Mouse (Mus musculus): Measurements from ENCODE around the gene Olfr1245.
"Not testable (repeated sequence)": the region's sequence is repeated elsewhere in the genome, so short reads cannot be mapped to it uniquely, and the experiment has no call there.

Olfr1245 gene

DNA sequence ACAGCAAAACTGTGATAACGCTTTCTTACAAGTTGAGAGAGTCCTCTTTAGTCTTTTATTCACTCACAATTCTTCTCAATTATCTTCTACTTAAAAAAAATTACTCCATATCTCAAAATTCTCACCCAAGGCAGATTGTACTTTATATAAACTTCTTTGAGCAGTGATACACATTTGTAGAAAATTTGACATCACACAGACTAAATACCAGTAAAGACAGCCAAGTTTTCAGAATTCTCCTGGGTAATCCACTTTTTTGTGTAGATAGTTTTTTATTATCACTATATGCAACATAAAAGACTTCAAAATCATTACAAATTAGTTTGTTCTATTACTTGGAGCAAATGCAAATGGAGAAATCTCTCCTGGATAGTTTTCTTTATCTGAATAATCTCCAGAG is at the start of gene Olfr1245:
Gene Olfr1245, minus strand, starts transcription at position 101 of the 400 bp plus-strand sequence.
- DNase-seq (ENCODE audit: extremely low read depth, low read depth, low spot score), result no peak

DNA sequence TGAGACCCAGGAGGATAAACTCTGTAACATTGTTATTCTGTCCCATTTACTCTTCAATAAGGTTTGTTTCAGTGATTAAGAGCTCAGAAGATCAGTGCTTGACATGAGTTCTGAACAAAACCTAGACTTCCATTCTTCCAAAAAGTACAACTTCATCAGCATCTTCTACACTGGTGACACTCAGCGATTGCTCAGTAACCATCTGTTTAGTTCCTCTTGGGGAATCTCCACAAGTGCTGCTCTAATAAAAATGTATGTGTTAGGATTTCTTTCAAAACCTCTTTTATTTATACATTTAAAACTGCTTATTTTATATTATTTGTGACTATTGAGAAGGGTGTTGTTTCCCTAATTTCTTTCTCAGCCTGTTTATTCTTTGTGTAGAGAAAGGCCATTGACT is 39.9 kb upstream of the Olfr1245 start, which contains the start of gene Olfr1248:
Gene Olfr1248, minus strand, starts transcription at position 101 of the 400 bp plus-strand sequence.
- not testable (repeated sequence) for DNase-seq (ENCODE audit: extremely low read depth, low read depth, low spot score)

DNA sequence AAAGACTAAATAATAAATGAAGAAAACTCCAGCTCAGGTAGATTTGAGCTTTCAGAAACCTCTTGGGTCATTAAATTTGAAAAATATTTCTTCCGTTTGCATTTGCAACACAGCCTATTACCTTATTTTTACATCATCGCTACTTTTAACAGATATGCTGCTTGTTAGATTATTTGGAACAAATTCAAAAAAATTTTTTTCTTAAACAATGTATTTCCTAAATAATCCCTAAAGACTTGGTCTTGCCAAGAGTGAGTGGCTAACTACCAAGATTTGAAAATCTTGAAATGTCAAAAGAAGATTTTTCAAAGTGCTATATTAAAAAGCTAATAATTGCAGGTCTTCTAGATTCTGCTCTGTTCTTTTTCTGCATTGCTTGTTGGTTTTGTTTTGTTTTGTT is 35.8 kb upstream of the Olfr1245 start, which contains the start of gene Olfr1247:
Gene Olfr1247, minus strand, starts transcription at position 101 of the 400 bp plus-strand sequence.
- DNase-seq (ENCODE audit: extremely low read depth, low read depth, low spot score), result no peak

DNA sequence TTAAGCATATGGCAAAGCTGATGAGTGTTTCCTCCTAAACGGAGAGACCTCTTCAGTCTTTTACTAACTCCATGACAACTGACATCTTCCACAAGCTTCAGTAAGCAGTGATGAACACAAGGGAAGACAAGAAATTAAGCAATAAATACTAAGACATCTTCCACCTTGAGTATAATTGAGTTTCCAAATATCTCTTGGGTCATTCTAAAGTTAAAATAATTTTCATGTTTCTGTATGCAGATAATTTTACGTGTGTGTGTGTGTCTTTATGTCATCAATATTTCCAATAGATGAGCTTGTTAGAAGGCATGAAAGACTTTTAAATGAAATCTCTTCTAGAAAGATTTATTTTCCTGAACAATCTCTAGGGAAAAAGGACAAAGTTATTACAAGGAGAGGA is 14.8 kb upstream of the Olfr1245 start, which contains the start of gene Olfr1246:
Gene Olfr1246, minus strand, starts transcription at position 101 of the 400 bp plus-strand sequence.
- DNase-seq (ENCODE audit: extremely low read depth, low read depth, low spot score), result no peak

DNA sequence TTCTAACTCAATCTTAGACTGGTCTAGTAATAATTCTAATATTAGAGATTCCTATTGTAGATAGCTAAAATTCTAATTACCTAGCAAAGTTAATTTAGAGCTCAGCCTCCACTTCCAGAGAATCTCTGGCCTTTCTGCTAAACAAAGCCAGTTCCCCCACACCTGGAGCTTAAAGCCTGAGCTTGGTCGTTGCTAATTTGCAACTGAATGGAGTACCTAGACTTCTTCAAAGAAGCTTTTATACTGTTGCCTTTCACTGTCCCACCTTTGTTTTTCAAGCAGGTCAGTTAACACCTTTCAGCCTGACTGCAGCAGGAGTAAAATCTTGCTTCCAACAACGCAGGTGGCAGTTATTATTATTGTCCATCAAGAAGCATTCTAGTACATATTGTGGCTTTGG is 15.5 kb downstream of the Olfr1245 start:
- not testable (repeated sequence) for DNase-seq (ENCODE audit: extremely low read depth, low read depth, low spot score)

DNA sequence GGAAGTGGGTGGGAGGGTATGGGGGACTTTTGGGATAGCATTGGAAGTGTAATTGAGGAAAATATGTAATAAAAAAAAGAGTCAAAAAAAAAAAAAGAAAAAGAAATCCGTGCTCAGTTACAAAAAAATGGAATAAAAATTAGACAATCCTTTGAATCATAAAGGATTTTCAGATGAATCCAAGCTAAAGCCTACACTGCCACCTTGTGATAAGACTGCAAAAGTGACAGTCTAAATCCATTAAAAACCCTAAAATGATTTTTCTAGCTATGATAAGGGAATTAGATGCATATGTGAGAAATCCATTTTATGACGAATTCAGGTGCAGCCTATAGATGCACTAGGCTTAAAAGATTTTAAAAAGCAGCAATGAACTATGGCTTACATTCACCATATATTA is 33.7 kb downstream of the Olfr1245 start:
- DNase-seq (ENCODE audit: extremely low read depth, low read depth, low spot score), result no peak

DNA sequence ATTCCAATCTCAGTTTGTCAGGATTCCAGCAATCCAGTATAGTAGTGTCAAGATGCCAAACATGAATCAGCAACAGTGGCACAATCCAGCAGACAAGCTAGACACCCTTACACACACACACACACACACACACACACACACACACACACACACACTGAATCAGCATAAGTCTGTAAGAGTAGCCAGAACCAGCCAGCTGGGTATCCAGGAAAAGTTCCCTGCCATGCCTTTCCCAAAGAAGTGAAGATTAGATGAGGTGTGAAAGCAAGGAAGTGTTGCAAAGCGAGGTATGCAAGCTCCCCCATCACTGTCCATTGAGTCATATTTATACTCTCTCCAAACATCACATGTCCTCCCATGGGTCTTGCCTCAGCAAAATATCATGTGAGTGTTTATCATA is 38.3 kb downstream of the Olfr1245 start:
- no peak for DNase-seq (ENCODE audit: extremely low read depth, low read depth, low spot score)

DNA sequence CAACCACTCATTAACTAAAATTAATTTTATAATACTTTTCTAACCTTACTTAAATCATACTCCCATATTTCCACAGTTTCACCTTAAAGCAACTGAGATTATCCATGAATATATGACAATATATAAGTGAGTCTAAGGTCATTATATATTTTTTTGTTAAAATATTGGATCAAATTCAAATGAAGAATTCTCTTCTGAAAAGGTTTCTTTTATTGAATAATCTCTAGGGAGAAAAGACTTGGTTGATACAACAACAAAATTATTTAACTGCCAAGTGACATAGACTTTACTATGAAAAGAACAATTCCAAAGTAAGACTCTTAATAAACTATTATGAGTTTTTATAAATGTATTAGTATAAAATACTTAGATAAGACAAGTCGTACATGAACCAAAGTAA is 46.9 kb downstream of the Olfr1245 start, which contains the start of gene Olfr1243:
Gene Olfr1243, minus strand, starts transcription at position 101 of the 400 bp plus-strand sequence.
- DNase-seq (ENCODE audit: extremely low read depth, low read depth, low spot score), result no peak
